Mouse (Mus musculus) liver, adult 2 months (tissue): ENCODE results near the gene Cd93. TPM values are rescaled to one million over a fixed set of nuclear protein-coding genes. Genes with fewer than 3 reads are reported as not detected.

Experiments used
- DNase-seq: peaks from one replicate; pipeline ENCODE4 v3.0.0-alpha.2; 2011; ENCODE audit warnings: low read depth, low spot score; ENCODE audit errors: extremely low read depth
- H3K27ac ChIP-seq: fragments of 200-500 bp; replicated peaks from 2 replicates; pipeline ENCODE4 v1.5.1; 2012; ENCODE audit warnings: low read depth, mild to moderate bottlenecking, control low read depth, inconsistent platforms, low read length; ENCODE audit not compliant: insufficient read depth
- H3K27me3 ChIP-seq: fragments of 200-500 bp; 2 replicates; pipeline ENCODE4 v1.6.1; 2012; ENCODE audit warnings: mild to moderate bottlenecking, moderate library complexity, low read length, inconsistent platforms; ENCODE audit not compliant: control insufficient read depth, insufficient read depth
- H3K36me3 ChIP-seq: fragments of 200-500 bp; 2 replicates; pipeline ENCODE4 v1.6.1; 2012; ENCODE audit warnings: low read length, inconsistent platforms; ENCODE audit not compliant: control insufficient read depth, insufficient read depth
- H3K4me1 ChIP-seq: fragments of 200-500 bp; 2 replicates; pipeline ENCODE4 v1.6.1; 2011; ENCODE audit warnings: low read length; ENCODE audit not compliant: control insufficient read depth, insufficient read depth
- H3K4me3 ChIP-seq: fragments of 200-500 bp; 2 replicates; pipeline ENCODE4 v1.5.1; 2011; ENCODE audit warnings: low read depth, mild to moderate bottlenecking, control low read depth, low read length, moderate library complexity; ENCODE audit not compliant: insufficient read depth
- H3K79me2 ChIP-seq: fragments of 200-500 bp; 2 replicates; pipeline ENCODE4 v1.6.1; 2012; ENCODE audit warnings: inconsistent platforms, mild to moderate bottlenecking, low read length, moderate library complexity; ENCODE audit not compliant: control insufficient read depth, insufficient read depth
- H3K9ac ChIP-seq: fragments of 200-500 bp; 2 replicates; pipeline ENCODE4 v1.6.1; 2012; ENCODE audit warnings: low read depth, mild to moderate bottlenecking, control low read depth, inconsistent platforms, low read length
- CTCF ChIP-seq: fragments of 200-500 bp; IDR thresholded peaks from 2 replicates; pipeline ENCODE4 v1.5.1; 2011; ENCODE audit warnings: low read depth, low read length, control low read depth
- POLR2A ChIP-seq: fragments of 200-500 bp; IDR thresholded peaks from 2 replicates; pipeline ENCODE4 v1.6.1; 2011; ENCODE audit warnings: low read length, control low read depth; ENCODE audit not compliant: insufficient read depth; ENCODE audit errors: extremely low read depth
- WGBS: fragments of 180-500 bp; shearing (Covaris S2); methylation state at CpG from one replicate; pipeline ENCODE4 v1.1.7; 2018; 5-methylcytosine and 5-hydroxymethylcytosine counted together
- polyA plus RNA-seq: library from polyadenylated mRNA; depleted of rRNA; stranded (reverse); fragments of >200 nt; gene quantifications from 2 replicates; pipeline ENCODE4 v1.2.3, GENCODE M21; 2012
- total RNA-seq: library from RNA; depleted of rRNA; stranded (reverse); fragments of >200 nt; gene quantifications from 2 replicates; pipeline ENCODE4 v1.2.3, GENCODE M21; 2014

Cd93 gene
- total and polyA plus RNA-seq, 2 experiments: 1.1 to 3.0 TPM

DNA sequence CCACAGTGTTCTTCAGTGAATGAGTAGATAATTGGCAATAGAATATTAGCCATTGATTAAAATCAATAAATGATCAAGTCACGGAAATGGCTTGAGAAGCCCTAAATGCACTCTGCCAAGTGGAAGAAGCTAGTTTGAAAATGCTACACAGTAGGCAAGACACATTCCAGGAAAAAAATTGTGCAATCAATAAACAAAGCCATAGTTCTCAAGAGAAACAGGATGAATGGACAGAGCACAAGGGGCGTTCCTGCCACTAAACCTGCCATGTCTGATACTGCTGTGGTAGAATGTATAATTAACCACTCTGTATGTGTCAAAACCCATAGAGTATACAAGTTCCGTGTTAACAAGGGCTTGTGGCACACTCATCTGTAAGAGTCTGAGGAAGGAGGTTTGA lies 15.8 kb downstream of the Cd93 start:
- no peak overlapping the region for H3K9ac ChIP-seq
- peak; percentile 29 for DNase-seq

DNA sequence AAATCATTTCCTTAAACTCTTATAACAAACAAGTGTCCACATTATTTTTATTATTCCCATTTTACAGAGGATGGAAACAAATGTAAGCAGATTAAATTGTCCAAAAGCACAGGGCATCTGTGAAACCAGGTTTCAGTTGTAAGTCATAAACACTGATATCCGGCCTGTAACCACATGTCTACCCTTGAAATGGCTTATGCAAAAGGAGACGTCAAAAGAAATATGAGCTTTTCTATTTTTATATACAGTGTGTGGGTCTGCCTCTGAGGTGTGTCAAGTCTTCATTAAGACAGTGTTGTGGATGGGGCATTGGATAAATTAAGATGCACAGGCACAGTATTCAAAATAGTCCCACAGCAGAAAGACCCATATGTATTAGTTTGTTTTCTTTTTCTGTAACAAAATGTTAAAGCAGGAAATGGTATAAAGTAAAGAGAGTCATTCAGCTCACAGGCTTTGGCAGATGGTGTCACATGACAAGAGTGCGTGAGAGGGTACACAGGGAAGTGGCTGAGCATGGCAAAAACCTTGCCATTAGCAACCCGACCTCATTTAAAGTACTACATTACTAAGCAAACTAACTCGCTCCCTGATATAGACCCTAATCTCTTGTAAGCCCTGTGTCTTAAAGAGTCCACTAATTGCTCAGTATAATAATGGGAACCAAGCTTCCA lies 17.5 kb downstream of the Cd93 start:
- no peak overlapping the region for H3K9ac ChIP-seq
- H3K79me2 ChIP-seq: no peaks in the 10 kb centered on the region
- 83% methylated on average over 5 of the region's 5 CpGs for WGBS
- no peak for DNase-seq
- TF ChIP-seq POLR2A (no peak), CTCF (no peak)
- no peak overlapping the region for H3K4me3 ChIP-seq
- H3K4me1 ChIP-seq: peaks cover 1% of the 10 kb centered on the region; the same call in 1 of the 2 replicates
- no peaks in the 10 kb centered on the region for H3K36me3 ChIP-seq
- H3K27me3 ChIP-seq: no peaks in the 10 kb centered on the region
- no peak overlapping the region for H3K27ac ChIP-seq

More for the DNA sequence above, 15.8 kb downstream of the Cd93 start:
- TF ChIP-seq CTCF (no peak), POLR2A (no peak)
- peaks cover 1% of the 10 kb centered on the region; the same call in 1 of the 2 replicates for H3K4me1 ChIP-seq
- no peaks in the 10 kb centered on the region for H3K36me3 ChIP-seq
- no peak overlapping the region for H3K27ac ChIP-seq
- no peaks in the 10 kb centered on the region for H3K27me3 ChIP-seq
- WGBS: 61% methylated on average over 3 of the region's 3 CpGs
- no peak overlapping the region for H3K4me3 ChIP-seq
- H3K79me2 ChIP-seq: no peaks in the 10 kb centered on the region

DNA sequence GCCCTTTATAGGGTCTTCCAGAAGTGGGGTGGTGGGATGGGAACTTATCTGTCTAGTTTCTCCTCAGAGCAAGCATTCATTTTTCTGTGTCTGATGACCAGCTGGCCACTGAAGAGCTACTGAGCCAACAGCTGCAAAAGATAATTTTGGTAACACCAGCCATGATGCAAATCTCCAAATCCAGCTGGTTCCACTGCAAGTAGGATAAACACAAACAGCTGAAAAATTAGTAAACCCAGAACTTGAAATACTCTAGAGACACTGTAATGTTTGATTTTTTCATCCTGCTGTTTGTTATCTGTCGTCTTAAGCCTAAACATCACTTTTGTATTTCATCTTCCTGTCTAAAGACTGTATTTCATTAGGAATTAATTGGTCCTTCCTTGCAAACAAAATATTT lies 21.7 kb downstream of the Cd93 start:
- H3K27ac ChIP-seq: no peak overlapping the region
- 60% methylated on average over 1 of the region's 1 CpGs for WGBS

DNA sequence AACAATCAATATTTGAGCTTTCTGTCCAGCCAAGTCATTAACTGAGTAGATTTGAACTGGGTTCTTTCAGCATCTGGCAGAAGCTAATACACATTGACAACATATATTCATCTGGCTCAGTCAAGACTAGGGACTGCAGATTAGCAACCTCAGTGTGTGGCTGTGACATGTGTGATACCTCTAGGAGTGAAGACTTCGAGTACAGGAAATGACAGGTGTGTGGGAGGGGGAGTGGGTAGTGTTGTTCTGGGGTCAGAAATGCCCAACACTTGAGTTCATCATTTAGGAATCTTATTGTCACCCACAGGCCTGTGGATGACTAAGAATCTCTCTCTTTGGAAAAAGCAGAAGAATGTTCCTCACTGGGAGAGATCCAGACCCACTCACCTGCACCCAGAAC lies 22.3 kb downstream of the Cd93 start:
- 41% methylated on average over 1 of the region's 1 CpGs for WGBS
- Histone ChIP-seq H3K4me3 (no peak overlapping the region), H3K79me2 (no peaks in the 10 kb centered on the region), H3K9ac (no peak overlapping the region), H3K36me3 (no peaks in the 10 kb centered on the region), H3K27ac (no peak overlapping the region), H3K27me3 (no peaks in the 10 kb centered on the region), H3K4me1 (no peaks in the 10 kb centered on the region)
- no peak for DNase-seq
- TF ChIP-seq CTCF: no peak

More for the DNA sequence above, 21.7 kb downstream of the Cd93 start:
- no peak for TF ChIP-seq POLR2A
- TF ChIP-seq CTCF: no peak
- H3K9ac ChIP-seq: no peak overlapping the region
- H3K79me2 ChIP-seq: no peaks in the 10 kb centered on the region
- no peak for DNase-seq
- no peaks in the 10 kb centered on the region for H3K4me1 ChIP-seq
- H3K36me3 ChIP-seq: no peaks in the 10 kb centered on the region
- no peaks in the 10 kb centered on the region for H3K27me3 ChIP-seq
- H3K4me3 ChIP-seq: no peak overlapping the region

DNA sequence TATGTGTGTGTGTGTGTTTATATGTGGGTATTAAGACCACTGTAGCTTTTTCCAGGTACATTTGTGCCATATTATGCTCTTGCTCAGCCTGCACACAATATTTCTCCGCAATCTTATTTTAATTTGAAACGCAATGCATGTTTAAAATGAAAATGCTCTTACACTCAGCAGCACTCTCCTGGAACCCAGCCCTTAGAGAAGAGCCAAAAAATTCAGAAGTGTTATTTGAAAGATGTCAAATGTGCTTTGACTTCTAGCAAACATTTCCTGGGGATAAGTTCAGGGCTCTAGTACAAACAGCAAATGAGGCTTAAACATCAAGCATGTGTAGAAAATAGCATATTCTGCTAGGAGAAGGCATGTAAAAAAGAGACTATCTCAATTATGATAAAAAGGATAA lies 23.6 kb downstream of the Cd93 start:
- no peaks in the 10 kb centered on the region for H3K79me2 ChIP-seq
- no peak for TF ChIP-seq CTCF
- TF ChIP-seq POLR2A: no peak
- H3K36me3 ChIP-seq: no peaks in the 10 kb centered on the region
- no peak overlapping the region for H3K4me3 ChIP-seq
- H3K27ac ChIP-seq: no peak overlapping the region
- H3K4me1 ChIP-seq: no peaks in the 10 kb centered on the region
- H3K9ac ChIP-seq: no peak overlapping the region
- 89% methylated on average over 2 of the region's 2 CpGs for WGBS
- no peak for DNase-seq
- no peaks in the 10 kb centered on the region for H3K27me3 ChIP-seq

DNA sequence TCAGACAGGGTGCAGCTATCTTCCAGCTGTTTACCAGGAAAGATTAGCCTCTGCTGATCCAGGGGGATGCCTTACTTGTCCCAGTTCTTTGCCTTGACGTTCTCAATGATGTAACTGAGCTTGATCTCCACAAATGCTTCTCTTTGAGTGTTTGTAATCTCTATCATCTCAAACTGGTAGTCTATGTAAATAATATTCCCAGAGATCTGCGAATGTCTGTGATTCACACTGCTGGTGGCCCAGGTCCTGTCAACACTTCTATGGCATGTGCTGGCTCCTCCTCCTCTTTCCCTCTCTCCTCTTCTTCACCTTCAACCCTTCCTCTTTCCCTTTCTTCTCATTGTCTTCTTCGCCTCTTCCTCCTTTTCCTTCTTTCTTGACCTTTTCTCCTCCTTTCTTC lies 24.2 kb downstream of the Cd93 start:
- H3K27me3 ChIP-seq: no peaks in the 10 kb centered on the region
- no peak overlapping the region for H3K27ac ChIP-seq
- no peak overlapping the region for H3K4me3 ChIP-seq
- TF ChIP-seq POLR2A (no peak), CTCF (no peak)
- H3K79me2 ChIP-seq: no peaks in the 10 kb centered on the region
- 56% methylated on average over 3 of the region's 3 CpGs for WGBS
- no peaks in the 10 kb centered on the region for H3K36me3 ChIP-seq
- DNase-seq: no peak
- no peak overlapping the region for H3K9ac ChIP-seq
- no peaks in the 10 kb centered on the region for H3K4me1 ChIP-seq
